Mouse (Mus musculus): ENCODE data around the gene Tmem40. TPM values are rescaled to one million over a fixed set of nuclear protein-coding genes. Genes with fewer than 3 reads are reported as not detected.

Tmem40 gene
- polyA plus RNA-seq, 1 experiment = 1.6 TPM

GRCm38 (mm10) chr6:115746326-115746725, 15.9 kb downstream of the Tmem40 start:
- TF ChIP-seq CTCF (IDR thresholded peaks at IDR 0.05; ENCODE audit: borderline replicate concordance, insufficient read depth, low read length) (no peak), POLR2A (IDR thresholded peaks at IDR 0.05; ENCODE audit: low read depth, low read length) (no peak)
- Histone ChIP-seq H3K4me1 (ENCODE audit: control insufficient read depth, insufficient read depth, low read length) (no peaks in the 10 kb centered on the region), H3K27ac (ENCODE audit: insufficient read depth, low read length) (no peak overlapping the region), H3K4me3 (ENCODE audit: insufficient read depth, low read length) (no peak overlapping the region)

- TF ChIP-seq POLR2A (IDR thresholded peaks at IDR 0.05; ENCODE audit: low read depth, low read length) = no peak
- no peak for TF ChIP-seq CTCF (IDR thresholded peaks at IDR 0.05; ENCODE audit: borderline replicate concordance, insufficient read depth, low read length)
These were observed 18.6 kb downstream of the Tmem40 start for GRCm38 (mm10) chr6:115743569-115743968.

GRCm38 (mm10) chr6:115739056-115739455, 23.2 kb downstream of the Tmem40 start:
- no peak overlapping the region for H3K4me3 ChIP-seq (ENCODE audit: insufficient read depth, low read length)
- TF ChIP-seq CTCF (IDR thresholded peaks at IDR 0.05; ENCODE audit: borderline replicate concordance, insufficient read depth, low read length) (no peak), POLR2A (IDR thresholded peaks at IDR 0.05; ENCODE audit: low read depth, low read length) (no peak)

More at GRCm38 (mm10) chr6:115743569-115743968, 18.6 kb downstream of the Tmem40 start:
- no peak overlapping the region for H3K27ac ChIP-seq (ENCODE audit: insufficient read depth, low read length)
- no peak overlapping the region for H3K4me3 ChIP-seq (ENCODE audit: insufficient read depth, low read length)
- H3K4me1 ChIP-seq (ENCODE audit: control insufficient read depth, insufficient read depth, low read length) = no peaks in the 10 kb centered on the region

GRCm38 (mm10) chr6:115734909-115735308, 27.3 kb downstream of the Tmem40 start:
- Histone ChIP-seq H3K27ac (ENCODE audit: insufficient read depth, low read length) (no peak overlapping the region), H3K4me3 (ENCODE audit: insufficient read depth, low read length) (no peak overlapping the region), H3K4me1 (ENCODE audit: control insufficient read depth, insufficient read depth, low read length) (no peaks in the 10 kb centered on the region)
- TF ChIP-seq CTCF (IDR thresholded peaks at IDR 0.05; ENCODE audit: borderline replicate concordance, insufficient read depth, low read length) (no peak), POLR2A (IDR thresholded peaks at IDR 0.05; ENCODE audit: low read depth, low read length) (no peak)

More at GRCm38 (mm10) chr6:115739056-115739455, 23.2 kb downstream of the Tmem40 start:
- Histone ChIP-seq H3K4me1 (ENCODE audit: control insufficient read depth, insufficient read depth, low read length) (no peaks in the 10 kb centered on the region), H3K27ac (ENCODE audit: insufficient read depth, low read length) (no peak overlapping the region)

- Histone ChIP-seq H3K4me1 (ENCODE audit: control insufficient read depth, insufficient read depth, low read length) (no peaks in the 10 kb centered on the region), H3K27ac (ENCODE audit: insufficient read depth, low read length) (no peak overlapping the region), H3K4me3 (ENCODE audit: insufficient read depth, low read length) (no peak overlapping the region)
- TF ChIP-seq POLR2A (IDR thresholded peaks at IDR 0.05; ENCODE audit: low read depth, low read length) (no peak), CTCF (IDR thresholded peaks at IDR 0.05; ENCODE audit: borderline replicate concordance, insufficient read depth, low read length) (no peak)
These were observed 29.8 kb downstream of the Tmem40 start for GRCm38 (mm10) chr6:115732341-115732928.

GRCm38 (mm10) chr6:115730560-115731342, 31.5 kb downstream of the Tmem40 start:
- no peak overlapping the region for H3K27ac ChIP-seq (ENCODE audit: insufficient read depth, low read length)
- TF ChIP-seq CTCF (IDR thresholded peaks at IDR 0.05; ENCODE audit: borderline replicate concordance, insufficient read depth, low read length) (no peak), POLR2A (IDR thresholded peaks at IDR 0.05; ENCODE audit: low read depth, low read length) (no peak)
- H3K4me3 ChIP-seq (ENCODE audit: insufficient read depth, low read length) = no peak overlapping the region
- H3K4me1 ChIP-seq (ENCODE audit: control insufficient read depth, insufficient read depth, low read length) = no peaks in the 10 kb centered on the region

- Histone ChIP-seq H3K27ac (ENCODE audit: insufficient read depth, low read length) (no peak overlapping the region), H3K4me1 (ENCODE audit: control insufficient read depth, insufficient read depth, low read length) (no peaks in the 10 kb centered on the region), H3K4me3 (ENCODE audit: insufficient read depth, low read length) (no peak overlapping the region)
- TF ChIP-seq POLR2A (IDR thresholded peaks at IDR 0.05; ENCODE audit: low read depth, low read length) = no peak
- no peak for TF ChIP-seq CTCF (IDR thresholded peaks at IDR 0.05; ENCODE audit: borderline replicate concordance, insufficient read depth, low read length)
These were observed 34.6 kb downstream of the Tmem40 start for GRCm38 (mm10) chr6:115727570-115727969.

- Histone ChIP-seq H3K4me1 (ENCODE audit: control insufficient read depth, insufficient read depth, low read length) (no peaks in the 10 kb centered on the region; the same call in 1 of the 2 replicates), H3K4me3 (ENCODE audit: insufficient read depth, low read length) (no peak overlapping the region), H3K27ac (ENCODE audit: insufficient read depth, low read length) (no peak overlapping the region)
- peak; percentile 77; the same call in 1 of the 2 replicates for TF ChIP-seq CTCF (IDR thresholded peaks at IDR 0.05; ENCODE audit: borderline replicate concordance, insufficient read depth, low read length)
- TF ChIP-seq POLR2A (IDR thresholded peaks at IDR 0.05; ENCODE audit: low read depth, low read length) = no peak
These were observed 35.1 kb downstream of the Tmem40 start for GRCm38 (mm10) chr6:115727108-115727507.

GRCm38 (mm10) chr6:115722246-115722645, 40.0 kb downstream of the Tmem40 start:
- no peak overlapping the region for H3K27ac ChIP-seq (ENCODE audit: insufficient read depth, low read length)
- H3K4me3 ChIP-seq (ENCODE audit: insufficient read depth, low read length) = no peak overlapping the region
- no peaks in the 10 kb centered on the region; the same call in 1 of the 2 replicates for H3K4me1 ChIP-seq (ENCODE audit: control insufficient read depth, insufficient read depth, low read length)
- TF ChIP-seq CTCF (IDR thresholded peaks at IDR 0.05; ENCODE audit: borderline replicate concordance, insufficient read depth, low read length) = no peak
- no peak for TF ChIP-seq POLR2A (IDR thresholded peaks at IDR 0.05; ENCODE audit: low read depth, low read length)
